Mouse (Mus musculus): ENCODE measurements at regions not wholly inside any gene's neighbourhood (a gene's known extent, or its start where the extent isn't known, plus 50 kb on each side); places are given as distances from the start of the nearest gene placed in this dataset.

- Histone ChIP-seq H3K4me2 (ENCODE audit: low read length) (no peak overlapping the region), H3K9ac (ENCODE audit: low read depth, low read length) (no peak overlapping the region), H3K36me3 (ENCODE audit: insufficient read depth, low read length) (no peaks in the 10 kb centered on the region), H3K4me3 (replicated peaks; ENCODE audit: low read depth, low read length) (no peak overlapping the region), H3K27ac (no peak overlapping the region), H3K27me3 (ENCODE audit: insufficient read depth, low read length) (no peaks in the 10 kb centered on the region), H3K9me3 (replicated peaks; ENCODE audit: low read length) (no peaks in the 10 kb centered on the region), H3K4me1 (replicated peaks; ENCODE audit: insufficient read depth, low read length) (no peaks in the 10 kb centered on the region)
- DNase-seq (ENCODE audit: low spot score) (peak; percentile 66), ATAC-seq (replicated peaks; ENCODE audit: low FRiP score, low read depth) (no peak)
- TF ChIP-seq CTCF (IDR thresholded peaks at IDR 0.05; ENCODE audit: low read depth): no peak
Measured at GRCm38 (mm10) chr7:72567378-72567777, 261.0 kb upstream of the Mctp2 start.

- no peaks in the 10 kb centered on the region for H3K27me3 ChIP-seq (ENCODE audit: insufficient read depth, low read length)
- peak; percentile 78 for DNase-seq (ENCODE audit: low spot score)
- H3K9ac ChIP-seq (ENCODE audit: low read depth, low read length): no peak overlapping the region
- H3K4me3 ChIP-seq (replicated peaks; ENCODE audit: low read depth, low read length): no peak overlapping the region
- no peaks in the 10 kb centered on the region for H3K9me3 ChIP-seq (replicated peaks; ENCODE audit: low read length)
- TF ChIP-seq CTCF (IDR thresholded peaks at IDR 0.05; ENCODE audit: low read depth): no peak
- ATAC-seq (replicated peaks; ENCODE audit: low FRiP score, low read depth): no peak; the same call in 1 of the 2 replicates
- no peaks in the 10 kb centered on the region for H3K36me3 ChIP-seq (ENCODE audit: insufficient read depth, low read length)
- H3K4me1 ChIP-seq (replicated peaks; ENCODE audit: insufficient read depth, low read length): no peaks in the 10 kb centered on the region
- H3K27ac ChIP-seq: no peak overlapping the region
- no peak overlapping the region for H3K4me2 ChIP-seq (ENCODE audit: low read length)
Measured at GRCm38 (mm10) chr7:72569177-72569576, 262.8 kb upstream of the Mctp2 start.

GRCm38 (mm10) chr7:72574316-72574715, 267.9 kb upstream of the Mctp2 start:
- H3K9me3 ChIP-seq (replicated peaks; ENCODE audit: low read length): no peaks in the 10 kb centered on the region
- no peak for TF ChIP-seq CTCF (IDR thresholded peaks at IDR 0.05; ENCODE audit: low read depth)
- no peaks in the 10 kb centered on the region for H3K36me3 ChIP-seq (ENCODE audit: insufficient read depth, low read length)
- no peak for DNase-seq (ENCODE audit: low spot score)
- no peak overlapping the region for H3K9ac ChIP-seq (ENCODE audit: low read depth, low read length)
- no peak for ATAC-seq (replicated peaks; ENCODE audit: low FRiP score, low read depth)
- no peak overlapping the region for H3K4me3 ChIP-seq (replicated peaks; ENCODE audit: low read depth, low read length)
- WGBS: 72% methylated on average over 1 of the region's 1 CpGs
- H3K27me3 ChIP-seq (ENCODE audit: insufficient read depth, low read length): no peaks in the 10 kb centered on the region
- no peak overlapping the region for H3K27ac ChIP-seq
- H3K4me2 ChIP-seq (ENCODE audit: low read length): no peak overlapping the region
- no peaks in the 10 kb centered on the region for H3K4me1 ChIP-seq (replicated peaks; ENCODE audit: insufficient read depth, low read length)

GRCm38 (mm10) chr7:72584427-72584826, 278.0 kb upstream of the Mctp2 start:
- Histone ChIP-seq H3K27ac (no peak overlapping the region), H3K36me3 (ENCODE audit: insufficient read depth, low read length) (no peaks in the 10 kb centered on the region), H3K4me2 (ENCODE audit: low read length) (no peak overlapping the region), H3K27me3 (ENCODE audit: insufficient read depth, low read length) (no peaks in the 10 kb centered on the region), H3K9me3 (replicated peaks; ENCODE audit: low read length) (no peaks in the 10 kb centered on the region), H3K4me1 (replicated peaks; ENCODE audit: insufficient read depth, low read length) (no peaks in the 10 kb centered on the region), H3K9ac (ENCODE audit: low read depth, low read length) (no peak overlapping the region), H3K4me3 (replicated peaks; ENCODE audit: low read depth, low read length) (no peak overlapping the region)
- DNase-seq (ENCODE audit: low spot score) (no peak), ATAC-seq (replicated peaks; ENCODE audit: low FRiP score, low read depth) (no peak)
- WGBS: 77% methylated on average over 3 of the region's 3 CpGs
- TF ChIP-seq CTCF (IDR thresholded peaks at IDR 0.05; ENCODE audit: low read depth): no peak

GRCm38 (mm10) chr7:72589241-72589668, 282.8 kb upstream of the Mctp2 start:
- DNase-seq (ENCODE audit: low spot score): no peak
- Histone ChIP-seq H3K4me3 (replicated peaks; ENCODE audit: low read depth, low read length) (no peak overlapping the region), H3K9ac (ENCODE audit: low read depth, low read length) (no peak overlapping the region), H3K4me1 (replicated peaks; ENCODE audit: insufficient read depth, low read length) (no peaks in the 10 kb centered on the region), H3K27me3 (ENCODE audit: insufficient read depth, low read length) (no peaks in the 10 kb centered on the region), H3K27ac (no peak overlapping the region), H3K9me3 (replicated peaks; ENCODE audit: low read length) (no peaks in the 10 kb centered on the region), H3K4me2 (ENCODE audit: low read length) (no peak overlapping the region), H3K36me3 (ENCODE audit: insufficient read depth, low read length) (no peaks in the 10 kb centered on the region)
- TF ChIP-seq CTCF (IDR thresholded peaks at IDR 0.05; ENCODE audit: low read depth): no peak
- WGBS: 63% methylated on average over 3 of the region's 3 CpGs
- ATAC-seq (replicated peaks; ENCODE audit: low FRiP score, low read depth): no peak

- Histone ChIP-seq H3K4me3 (replicated peaks; ENCODE audit: low read depth, low read length) (no peak overlapping the region), H3K36me3 (ENCODE audit: insufficient read depth, low read length) (no peaks in the 10 kb centered on the region), H3K9me3 (replicated peaks; ENCODE audit: low read length) (no peaks in the 10 kb centered on the region), H3K27me3 (ENCODE audit: insufficient read depth, low read length) (no peaks in the 10 kb centered on the region), H3K4me1 (replicated peaks; ENCODE audit: insufficient read depth, low read length) (no peaks in the 10 kb centered on the region), H3K9ac (ENCODE audit: low read depth, low read length) (no peak overlapping the region), H3K27ac (no peak overlapping the region), H3K4me2 (ENCODE audit: low read length) (no peak overlapping the region)
- TF ChIP-seq CTCF (IDR thresholded peaks at IDR 0.05; ENCODE audit: low read depth): no peak
- ATAC-seq (replicated peaks; ENCODE audit: low FRiP score, low read depth): no peak
- 71% methylated on average over 4 of the region's 4 CpGs for WGBS
- DNase-seq (ENCODE audit: low spot score): no peak
Measured at GRCm38 (mm10) chr7:72590351-72591115, 284.1 kb upstream of the Mctp2 start.

GRCm38 (mm10) chr7:72592110-72592509, 285.7 kb upstream of the Mctp2 start:
- Histone ChIP-seq H3K4me3 (replicated peaks; ENCODE audit: low read depth, low read length) (no peak overlapping the region), H3K36me3 (ENCODE audit: insufficient read depth, low read length) (no peaks in the 10 kb centered on the region), H3K27me3 (ENCODE audit: insufficient read depth, low read length) (no peaks in the 10 kb centered on the region), H3K9me3 (replicated peaks; ENCODE audit: low read length) (no peaks in the 10 kb centered on the region), H3K4me1 (replicated peaks; ENCODE audit: insufficient read depth, low read length) (no peaks in the 10 kb centered on the region), H3K9ac (ENCODE audit: low read depth, low read length) (no peak overlapping the region), H3K4me2 (ENCODE audit: low read length) (no peak overlapping the region), H3K27ac (no peak overlapping the region)
- 70% methylated on average over 6 of the region's 6 CpGs for WGBS
- no peak for DNase-seq (ENCODE audit: low spot score)
- TF ChIP-seq CTCF (IDR thresholded peaks at IDR 0.05; ENCODE audit: low read depth): no peak
- no peak for ATAC-seq (replicated peaks; ENCODE audit: low FRiP score, low read depth)
